In the genomic region with DNA sequence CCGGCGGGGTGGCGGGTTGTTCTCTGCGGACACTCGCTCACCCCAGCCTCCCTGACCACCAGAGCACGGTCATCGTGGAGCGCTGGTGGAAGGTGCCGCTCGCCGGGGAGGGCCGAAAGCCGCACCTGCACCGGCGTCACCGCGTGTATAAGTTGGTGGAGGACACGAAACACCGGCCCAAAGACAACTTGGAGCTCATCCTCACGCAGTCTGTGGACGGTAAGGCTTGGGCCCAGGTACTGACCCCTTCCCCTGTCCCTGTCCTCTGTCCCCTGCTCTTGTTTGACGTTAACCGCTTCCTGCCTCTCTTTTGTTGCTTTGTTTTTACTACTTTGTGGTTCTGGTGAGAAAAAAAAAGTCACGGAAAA, we compare ENCODE assay signal across 8 mouse cellular contexts. TPM values are rescaled to one million over a fixed set of nuclear protein-coding genes. Genes with fewer than 3 reads are reported as not detected.
DNase-seq lines count a peak whose midpoint lies in the region; ATAC-seq and TF ChIP-seq lines count a peak whose summit lies in the region.

Gene Oaz3, minus strand, starts transcription at position 319 of the 368 bp plus-strand sequence.

- no peak for TF ChIP-seq CTCF in liver, adult 2 months (IDR thresholded peaks at IDR 0.05; ENCODE audit: low read depth, low read length)
- TF ChIP-seq CTCF in hindbrain, postnatal 0 days (IDR thresholded peaks at IDR 0.05; ENCODE audit: low read depth) = no peak
- TF ChIP-seq CTCF in midbrain, postnatal 0 days (IDR thresholded peaks at IDR 0.05) = no peak

- peak within 1 kb of the TSS; percentile 96 for H3K9ac ChIP-seq in liver, adult 2 months (ENCODE audit: low read depth, low read length)
- H3K9ac ChIP-seq in hindbrain, postnatal 0 days (replicated peaks; ENCODE audit: low read length) = peak within 1 kb of the TSS; percentile 95
- peak within 1 kb of the TSS; percentile 66 for H3K9ac ChIP-seq in midbrain, postnatal 0 days (replicated peaks; ENCODE audit: low read length, poor library complexity, severe bottlenecking)

- peaks cover 4% of the 10 kb centered on the region; the same call in 1 of the 2 replicates for H3K4me1 ChIP-seq in liver, adult 2 months (ENCODE audit: control insufficient read depth, insufficient read depth, low read length)
- H3K4me1 ChIP-seq in embryonic facial prominence, embryonic 10.5 days = peaks cover 10% of the 10 kb centered on the region
- H3K4me1 ChIP-seq in hindbrain, postnatal 0 days (ENCODE audit: insufficient read depth, low read length) = no peaks in the 10 kb centered on the region
- no peaks in the 10 kb centered on the region for H3K4me1 ChIP-seq in midbrain, postnatal 0 days (ENCODE audit: insufficient read depth, low read length)

- H3K27me3 ChIP-seq in liver, adult 2 months (ENCODE audit: control insufficient read depth, insufficient read depth, low read length) = no peaks in the 10 kb centered on the region
- H3K27me3 ChIP-seq in embryonic facial prominence, embryonic 10.5 days (replicated peaks; ENCODE audit: low read depth, poor library complexity, severe bottlenecking) = no peaks in the 10 kb centered on the region
- H3K27me3 ChIP-seq in hindbrain, postnatal 0 days (ENCODE audit: insufficient read depth, low read length) = no peaks in the 10 kb centered on the region
- H3K27me3 ChIP-seq in midbrain, postnatal 0 days (ENCODE audit: insufficient read depth, low read length) = no peaks in the 10 kb centered on the region

- WGBS in liver, adult 2 months = under 1% methylated on average over 24 of the region's 24 CpGs
- WGBS in embryonic facial prominence, embryonic 10.5 days = under 1% methylated on average over 24 of the region's 24 CpGs
- under 1% methylated on average over 24 of the region's 24 CpGs for WGBS in hindbrain, postnatal 0 days
- under 1% methylated on average over 24 of the region's 24 CpGs for WGBS in midbrain, postnatal 0 days

- H3K27ac ChIP-seq in liver, adult 2 months (replicated peaks; ENCODE audit: insufficient read depth, low read depth, low read length) = peak within 1 kb of the TSS; percentile 74
- peak within 1 kb of the TSS; percentile 90 for H3K27ac ChIP-seq in embryonic facial prominence, embryonic 10.5 days (replicated peaks)
- peak within 1 kb of the TSS; percentile 79 for H3K27ac ChIP-seq in hindbrain, postnatal 0 days
- H3K27ac ChIP-seq in midbrain, postnatal 0 days (ENCODE audit: low read depth, low read length) = peak within 1 kb of the TSS; percentile 52; the same call in 1 of the 2 replicates

- H3K4me3 ChIP-seq in liver, adult 2 months (ENCODE audit: insufficient read depth, low read depth, low read length) = peak within 1 kb of the TSS; percentile 98
- peak within 1 kb of the TSS; percentile 99 for H3K4me3 ChIP-seq in embryonic facial prominence, embryonic 10.5 days
- H3K4me3 ChIP-seq in hindbrain, postnatal 0 days (ENCODE audit: low read length) = peak within 1 kb of the TSS; percentile 92
- H3K4me3 ChIP-seq in midbrain, postnatal 0 days (ENCODE audit: low read depth, low read length) = peak within 1 kb of the TSS; percentile 63

- H3K79me2 ChIP-seq in liver, adult 2 months (ENCODE audit: control insufficient read depth, insufficient read depth, low read length) = peaks cover 5% of the 10 kb centered on the region; the same call in 1 of the 2 replicates

- no peak for TF ChIP-seq POLR2A in liver, adult 2 months (IDR thresholded peaks at IDR 0.05; ENCODE audit: extremely low read depth, insufficient read depth, low read length)

- peak within 1 kb of the TSS; percentile 95 for H3K4me2 ChIP-seq in hindbrain, postnatal 0 days (ENCODE audit: low read depth, low read length)
- peak within 1 kb of the TSS; percentile 91 for H3K4me2 ChIP-seq in midbrain, postnatal 0 days (ENCODE audit: low read depth, low read length, poor library complexity, severe bottlenecking)

- peaks cover 31% of the 10 kb centered on the region for H3K36me3 ChIP-seq in liver, adult 2 months (ENCODE audit: control insufficient read depth, insufficient read depth, low read length)
- H3K36me3 ChIP-seq in embryonic facial prominence, embryonic 10.5 days (replicated peaks) = peaks cover 42% of the 10 kb centered on the region
- peaks cover 29% of the 10 kb centered on the region for H3K36me3 ChIP-seq in hindbrain, postnatal 0 days (ENCODE audit: insufficient read depth, low read length)
- peaks cover 27% of the 10 kb centered on the region for H3K36me3 ChIP-seq in midbrain, postnatal 0 days (ENCODE audit: insufficient read depth, low read length)

- ATAC-seq in hindbrain, postnatal 0 days = no peak
- peak; percentile 55 for ATAC-seq in midbrain, postnatal 0 days (ENCODE audit: low FRiP score)

- no peaks in the 10 kb centered on the region for H3K9me3 ChIP-seq in embryonic facial prominence, embryonic 10.5 days
- H3K9me3 ChIP-seq in hindbrain, postnatal 0 days (ENCODE audit: low read length) = no peaks in the 10 kb centered on the region
- no peaks in the 10 kb centered on the region for H3K9me3 ChIP-seq in midbrain, postnatal 0 days (ENCODE audit: low read length)

- DNase-seq in liver, adult 2 months (ENCODE audit: extremely low read depth, low read depth, low spot score) = peak; percentile 16
- DNase-seq in liver = no peak
- no peak for DNase-seq in embryonic facial prominence, embryonic 10.5 days (ENCODE audit: low spot score)
- DNase-seq in hindbrain, postnatal 0 days (ENCODE audit: low spot score) = no peak
- no peak for DNase-seq in midbrain, postnatal 0 days (ENCODE audit: low spot score)
- DNase-seq in frontal cortex, postnatal 25 days (ENCODE audit: low spot score in 2 of 2) = no peak
- no peak for DNase-seq in adrenal gland, postnatal 25 days
- DNase-seq in spleen, adult 18-20 months = no peak

RNA-seq across cellular contexts. Expression of gene Oaz3, which starts in this region (rescaled TPM):
- 0.37 TPM in 1 of 2 replicates, not detected in the other for total RNA-seq in liver, adult 2 months (2014; rRNA removed)
- polyA plus RNA-seq in liver, adult 2 months (2012; rRNA removed) = 0.15 and 0.43 TPM in 2 replicates
- 0.56 and 0.60 TPM in 2 replicates for polyA plus RNA-seq in embryonic facial prominence, embryonic 10.5 days (2016; fragmentation: Nextera tagmentation; extraction: Ambion mirVana)
- total RNA-seq in hindbrain, postnatal 0 days (2014; rRNA removed) = not detected in 2 replicates
- polyA plus RNA-seq in hindbrain, postnatal 0 days (2015; fragmentation: Nextera tagmentation; extraction: Ambion mirVana) = 0.60 and 1.2 TPM in 2 replicates
- not detected in 2 replicates for total RNA-seq in midbrain, postnatal 0 days (2014; rRNA removed)
- 0.68 and 1.1 TPM in 2 replicates for polyA plus RNA-seq in midbrain, postnatal 0 days (2015; fragmentation: Nextera tagmentation; extraction: Ambion mirVana)
- not detected in 2 replicates for total RNA-seq in adrenal gland, postnatal 25 days (2021)

Comparison
In these comparisons a context has a peak if more than half of its experiments do, and no peak if none do; other contexts are left out.
1. Peak in DNase-seq, H3K4me3 ChIP-seq, H3K27ac ChIP-seq and H3K9ac ChIP-seq in liver, adult 2 months; RNA of the gene not detected or under 1 TPM.